Mouse (Mus musculus) CH12.LX (cell line): ENCODE data around the gene Mixl1. TPM values are rescaled to one million over a fixed set of nuclear protein-coding genes. Genes with fewer than 3 reads are reported as not detected.

ENCODE experiments used
- DNase-seq: peaks from one replicate; pipeline ENCODE4 v3.0.0-alpha.2; 2013; ENCODE audit errors: extremely low read depth
- H3K27ac ChIP-seq: 2 replicates; pipeline ENCODE4 v1.5.1; 2012; ENCODE audit warnings: low read depth, mild to moderate bottlenecking, control low read depth, moderate library complexity; ENCODE audit not compliant: insufficient read depth
- H3K27me3 ChIP-seq: replicated peaks from 2 replicates; pipeline ENCODE3; 2012; ENCODE audit warnings: inconsistent platforms
- H3K36me3 ChIP-seq, 2 experiments: replicated peaks in 1 of 2; 2 replicates each; pipeline versions ENCODE3 to v1.6.1; 2012; ENCODE audit warnings: inconsistent platforms in 1 of 2, low read length in 1 of 2, mild to moderate bottlenecking in 1 of 2, mixed read lengths in 1 of 2, moderate library complexity in 1 of 2; ENCODE audit not compliant: control insufficient read depth in 1 of 2, insufficient read depth in 1 of 2
- H3K4me1 ChIP-seq, 2 experiments: 2 replicates each; pipeline ENCODE4 v1.6.1; 2012; ENCODE audit warnings: inconsistent platforms in 1 of 2, moderate library complexity in 1 of 2; ENCODE audit not compliant: insufficient read depth in 2 of 2, control insufficient read depth in 1 of 2
- H3K4me2 ChIP-seq: 2 replicates; pipeline ENCODE4 v1.6.1; 2012; ENCODE audit warnings: low read depth, mild to moderate bottlenecking, control low read depth; ENCODE audit not compliant: poor library complexity, insufficient read depth, severe bottlenecking
- H3K4me3 ChIP-seq, 3 experiments: fragments of 150-350 bp in 1 of 3; sonication (generic) in 1 of 3; replicated peaks in 1 of 3; 2 replicates each; pipeline versions ENCODE3 to v1.5.1; 2011 to 2012; ENCODE audit warnings: low read depth in 2 of 3, low read length in 2 of 3, mild to moderate bottlenecking in 2 of 3, moderate library complexity in 2 of 3, control low read depth in 1 of 3, improper control_type of control experiment in 1 of 3, inconsistent platforms in 1 of 3, mixed read lengths in 1 of 3; ENCODE audit not compliant: poor library complexity in 1 of 3
- H3K79me2 ChIP-seq: replicated peaks from 2 replicates; pipeline ENCODE4 v1.6.1; 2012; ENCODE audit warnings: mild to moderate bottlenecking, moderate library complexity; ENCODE audit not compliant: control insufficient read depth, poor library complexity, insufficient read depth, severe bottlenecking; ENCODE audit errors: extremely low read depth
- H3K9ac ChIP-seq: 2 replicates; pipeline ENCODE4 v1.6.1; 2012; ENCODE audit warnings: low read depth, mild to moderate bottlenecking, control low read depth, moderate library complexity; ENCODE audit not compliant: insufficient read depth
- H3K9me3 ChIP-seq: replicated peaks from 2 replicates; pipeline ENCODE3; 2012; ENCODE audit warnings: low read length, inconsistent platforms, mixed read lengths
- CHD1 ChIP-seq: IDR thresholded peaks from 2 replicates; pipeline ENCODE4 v1.6.1; 2012; ENCODE audit warnings: low read depth, low read length, improper control_type of control experiment, inconsistent platforms
- CTCF ChIP-seq, 2 experiments: IDR thresholded peaks in 1 of 2; conservative IDR thresholded peaks in 1 of 2; 2 replicates each; pipeline ENCODE4 v1.5.1; 2011 to 2012; ENCODE audit warnings: low read depth in 2 of 2, low read length in 2 of 2, improper control_type of control experiment in 1 of 2, inconsistent platforms in 1 of 2, mild to moderate bottlenecking in 1 of 2, moderate library complexity in 1 of 2
- E2F4 ChIP-seq: IDR thresholded peaks from 2 replicates; pipeline ENCODE4 v1.6.1; 2011; ENCODE audit warnings: low read depth, low read length, improper control_type of control experiment; ENCODE audit not compliant: insufficient replicate concordance
- ELF1 ChIP-seq: IDR thresholded peaks from 2 replicates; pipeline ENCODE4 v1.6.1; 2014; ENCODE audit warnings: low read depth, mild to moderate bottlenecking, inconsistent platforms, low read length, improper control_type of control experiment
- ETS1 ChIP-seq: conservative IDR thresholded peaks from 2 replicates; pipeline ENCODE4 v1.6.1; 2012; ENCODE audit warnings: low read depth, mild to moderate bottlenecking, inconsistent platforms, low read length, improper control_type of control experiment, moderate library complexity
- GABPA ChIP-seq: IDR thresholded peaks from 2 replicates; pipeline ENCODE4 v1.6.1; 2012; ENCODE audit warnings: low read depth, low read length, improper control_type of control experiment, inconsistent platforms; ENCODE audit not compliant: insufficient replicate concordance
- HCFC1 ChIP-seq: IDR thresholded peaks from 2 replicates; pipeline ENCODE4 v1.6.1; 2012; ENCODE audit warnings: low read depth, mild to moderate bottlenecking, inconsistent platforms, low read length, improper control_type of control experiment
- IRF4 ChIP-seq: IDR thresholded peaks from 2 replicates; pipeline ENCODE4 v1.6.1; 2014; ENCODE audit warnings: low read depth, mild to moderate bottlenecking, inconsistent platforms, low read length, improper control_type of control experiment
- JUN ChIP-seq: IDR thresholded peaks from 2 replicates; pipeline ENCODE4 v1.6.1; 2011; ENCODE audit warnings: low read depth, mild to moderate bottlenecking, low read length, improper control_type of control experiment, moderate library complexity; ENCODE audit not compliant: insufficient read depth
- MAFK ChIP-seq: IDR thresholded peaks from 2 replicates; pipeline ENCODE4 v1.6.1; 2011; ENCODE audit warnings: low read length, improper control_type of control experiment; ENCODE audit not compliant: insufficient replicate concordance
- MXI1 ChIP-seq: IDR thresholded peaks from 2 replicates; pipeline ENCODE4 v1.6.1; 2011; ENCODE audit warnings: mild to moderate bottlenecking, low read depth, low read length, improper control_type of control experiment
- MYC ChIP-seq: IDR thresholded peaks from 2 replicates; pipeline ENCODE4 v1.6.1; 2011; ENCODE audit warnings: low read depth, mild to moderate bottlenecking, improper control_type of control experiment, low read length
- NELFE ChIP-seq: IDR thresholded peaks from 2 replicates; pipeline ENCODE4 v1.6.1; 2011; ENCODE audit warnings: low read depth, low read length, improper control_type of control experiment
- NRF1 ChIP-seq: IDR thresholded peaks from 2 replicates; pipeline ENCODE4 v1.6.1; 2014; ENCODE audit warnings: low read depth, mild to moderate bottlenecking, inconsistent platforms, low read length, improper control_type of control experiment, moderate library complexity
- PAX5 ChIP-seq: IDR thresholded peaks from 2 replicates; pipeline ENCODE4 v1.6.1; 2012; ENCODE audit warnings: low read length, inconsistent platforms, mixed read lengths
- POLR2A ChIP-seq: IDR thresholded peaks from 2 replicates; pipeline ENCODE4 v1.6.1; 2011; ENCODE audit warnings: low read depth, mild to moderate bottlenecking, improper control_type of control experiment, low read length
- POLR2AphosphoS2 ChIP-seq: IDR thresholded peaks from 2 replicates; pipeline ENCODE4 v1.6.1; 2011; ENCODE audit warnings: low read depth, low read length, improper control_type of control experiment
- RAD21 ChIP-seq: IDR thresholded peaks from 2 replicates; pipeline ENCODE4 v1.6.1; 2011; ENCODE audit warnings: low read depth, mild to moderate bottlenecking, low read length, improper control_type of control experiment, moderate library complexity
- SIN3A ChIP-seq: IDR thresholded peaks from 2 replicates; pipeline ENCODE4 v1.6.1; 2012; ENCODE audit warnings: low read length, improper control_type of control experiment, inconsistent platforms
- SMC3 ChIP-seq: IDR thresholded peaks from 2 replicates; pipeline ENCODE4 v1.6.1; 2011; ENCODE audit warnings: low read depth, low read length, improper control_type of control experiment
- TBP ChIP-seq: conservative IDR thresholded peaks from 2 replicates; pipeline ENCODE4 v1.6.1; 2011; ENCODE audit warnings: low read depth, low read length, improper control_type of control experiment
- UBTF ChIP-seq: IDR thresholded peaks from 2 replicates; pipeline ENCODE4 v1.6.1; 2012; ENCODE audit warnings: low read depth, mild to moderate bottlenecking, inconsistent platforms, low read length, improper control_type of control experiment, moderate library complexity
- USF1 ChIP-seq: IDR thresholded peaks from 2 replicates; pipeline ENCODE4 v1.6.1; 2014; ENCODE audit warnings: low read depth, mild to moderate bottlenecking, inconsistent platforms, low read length, improper control_type of control experiment
- ZKSCAN1 ChIP-seq: IDR thresholded peaks from 2 replicates; pipeline ENCODE4 v1.6.1; 2012; ENCODE audit warnings: low read depth, inconsistent platforms, low read length, improper control_type of control experiment, borderline replicate concordance
- ZNF384 ChIP-seq: IDR thresholded peaks from 2 replicates; pipeline ENCODE4 v1.6.1; 2012; ENCODE audit warnings: low read depth, low read length, improper control_type of control experiment, inconsistent platforms
- dilution Hi-C: fragments of 300-500 bp; cut with MboI; formaldehyde crosslinking; loops from 2 replicates; pipeline ENCODE4 v1.14.3; 2020; ENCODE audit warnings: low sequenced_read_pairs; ENCODE audit not compliant: extremely low pct_unique_long_range_greater_than_20kb, extremely low pct_ligation_motif_present
- in situ Hi-C: fragments of 300-500 bp; cut with MboI; formaldehyde crosslinking; loops from 3 replicates; pipeline ENCODE4 v1.14.3; 2019; ENCODE audit warnings: low sequenced_read_pairs, low pct_ligation_motif_present, low pct_unique_long_range_greater_than_20kb, mixed read lengths
- polyA plus RNA-seq: library from polyadenylated mRNA; unstranded; fragments of >175 nt; gene quantifications from 2 replicates; pipeline ENCODE4 v1.2.1, GENCODE M21; 2012; ENCODE audit warnings: low read depth; ENCODE audit not compliant: insufficient read length
- total RNA-seq, 2 experiments: library from RNA; depleted of rRNA; stranded (reverse); fragments of 300-350 nt in 1 of 2; fragments of >200 nt in 1 of 2; gene quantifications; 2 replicates each; pipeline ENCODE4 v1.2.3; 2012 to 2014

Gene Mixl1
- total and polyA plus RNA-seq, 3 experiments = not detected

DNA sequence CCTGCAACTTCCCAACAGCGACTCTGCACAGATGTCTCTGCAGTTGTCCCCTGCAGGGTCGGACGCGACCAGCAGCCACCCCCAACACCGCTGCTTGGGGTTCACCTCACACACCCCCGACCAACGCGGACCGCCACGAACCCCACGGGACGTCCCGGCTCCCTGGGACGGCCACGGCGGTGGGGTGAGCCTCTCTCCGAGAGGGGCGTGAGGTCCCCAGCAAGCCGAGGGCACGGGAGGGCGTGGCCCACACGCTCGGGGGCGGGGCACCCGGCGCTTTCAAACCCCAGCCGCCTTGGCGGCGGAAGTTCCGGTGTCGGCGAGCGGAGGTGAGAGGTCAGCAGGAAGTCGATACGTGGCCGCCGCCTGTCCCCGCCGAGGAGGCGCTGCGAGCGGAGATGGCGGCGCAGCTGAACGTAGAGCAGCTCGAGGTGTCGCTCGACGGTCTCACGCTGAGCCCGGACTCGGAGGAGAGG lies 28.9 kb upstream of the Mixl1 start, which contains the start of gene Acbd3 (continued):
- no peak for TF ChIP-seq JUN
- no peak for TF ChIP-seq USF1
- peak; percentile 90 for TF ChIP-seq POLR2A
- no peak for TF ChIP-seq MYC
- TF ChIP-seq HCFC1 = peak; percentile 86
- 0 out of 2 replicates have a peak, but pooled peaks have one; percentile 26 for TF ChIP-seq TBP

- H3K4me2 ChIP-seq = no peak overlapping the region
- DNase-seq = no peak
- in situ Hi-C loops (loop anchor here (5.0 kb wide), 1 partner anchor 39 kb away; no protein-coding TSS in a partner anchor), dilution Hi-C loops (no loop called here)
- no peak for TF ChIP-seq ZKSCAN1
- TF ChIP-seq HCFC1 = no peak
- no peak for TF ChIP-seq UBTF
- TF ChIP-seq SIN3A = no peak
- no peak for TF ChIP-seq USF1
- no peak for TF ChIP-seq ZNF384
- H3K4me1 ChIP-seq = peaks cover 6 to 32% of the 10 kb centered on the region in 2 experiments; a peak in 3 of 4 replicates
- no peaks in the 10 kb centered on the region for H3K9me3 ChIP-seq
- H3K27ac ChIP-seq = no peak overlapping the region
- H3K9ac ChIP-seq = no peak overlapping the region
- H3K4me3 ChIP-seq = no peak overlapping the region
- H3K79me2 ChIP-seq = peaks cover 22% of the 10 kb centered on the region
- no peaks in the 10 kb centered on the region for H3K27me3 ChIP-seq
- H3K36me3 ChIP-seq = no peaks in the 10 kb centered on the region
Observed at GRCm38 (mm10) chr1:180723701-180724238, 26.9 kb upstream of the Mixl1 start.

GRCm38 (mm10) chr1:180722608-180723007 lies 25.8 kb upstream of the Mixl1 start:
- TF ChIP-seq JUN (no peak), ELF1 (no peak), SMC3 (no peak), E2F4 (no peak), MYC (no peak), POLR2A (no peak), POLR2AphosphoS2 (no peak), NRF1 (no peak), CHD1 (no peak), MXI1 (no peak), SIN3A (no peak), ETS1 (no peak), MAFK (no peak), CTCF (conservative IDR thresholded peaks at IDR 0.05 in 1 of 2, IDR thresholded peaks at IDR 0.05 in 1 of 2; ENCODE audit: low read depth in 2 of 2, low read length in 2 of 2) (no peak), GABPA (no peak), IRF4 (no peak), NELFE (no peak), PAX5 (no peak), RAD21 (no peak)
- Histone ChIP-seq H3K9ac (no peak overlapping the region), H3K9me3 (no peaks in the 10 kb centered on the region), H3K27ac (no peak overlapping the region), H3K27me3 (no peaks in the 10 kb centered on the region), H3K79me2 (peaks cover 12% of the 10 kb centered on the region), H3K36me3 (no peaks in the 10 kb centered on the region), H3K4me1 (peaks cover 2 to 28% of the 10 kb centered on the region in 2 experiments; a peak in 3 of 4 replicates), H3K4me3 (no peak overlapping the region), H3K4me2 (no peak overlapping the region)
- dilution Hi-C loops = no loop called here
- no peak for DNase-seq
- in situ Hi-C loops = loop anchor here (5.0 kb wide), 1 partner anchor 40 kb away; no protein-coding TSS in a partner anchor
